Mouse (Mus musculus): ENCODE measurements at regions not wholly inside any gene's neighbourhood (a gene's known extent, or its start where the extent isn't known, plus 50 kb on each side); places are given as distances from the start of the nearest gene placed in this dataset.
"Not testable (repeated sequence)": the region's sequence is repeated elsewhere in the genome, so short reads cannot be mapped to it uniquely, and the experiment has no call there.

- DNase-seq (ENCODE audit: low read depth, low spot score) = no peak
Measured at GRCm38 (mm10) chr2:166516261-166516660, 197.4 kb downstream of the Prex1 start.

GRCm38 (mm10) chr2:166514664-166515063, 199.0 kb downstream of the Prex1 start:
- no peak for DNase-seq (ENCODE audit: low read depth, low spot score)

GRCm38 (mm10) chr2:166512488-166512887, 201.1 kb downstream of the Prex1 start:
- DNase-seq (ENCODE audit: low read depth, low spot score) = peak; percentile 67

GRCm38 (mm10) chr2:166511477-166511876, 202.2 kb downstream of the Prex1 start:
- not testable (repeated sequence) for DNase-seq (ENCODE audit: low read depth, low spot score)

DNA sequence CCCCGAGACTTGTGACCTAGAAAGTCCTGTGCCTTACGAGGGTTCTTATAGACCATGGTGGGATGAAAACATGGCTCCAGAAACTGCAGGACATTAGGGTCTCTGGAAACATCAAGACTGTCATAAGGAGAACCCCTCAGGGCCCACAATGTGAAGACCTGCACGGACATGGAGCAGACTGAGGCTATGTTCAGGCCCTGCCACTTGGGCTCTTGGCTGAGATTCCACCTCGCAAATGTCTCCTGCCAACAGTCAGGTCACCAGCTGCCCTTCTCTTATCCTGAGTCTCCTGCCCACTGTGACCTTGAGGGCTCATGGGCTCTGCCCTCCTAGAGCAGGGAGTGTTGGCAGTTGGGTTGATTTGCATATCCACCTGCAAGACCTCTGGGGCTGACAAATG, 202.9 kb downstream of the Prex1 start:
- DNase-seq (ENCODE audit: low read depth, low spot score) = peak; percentile 22

DNA sequence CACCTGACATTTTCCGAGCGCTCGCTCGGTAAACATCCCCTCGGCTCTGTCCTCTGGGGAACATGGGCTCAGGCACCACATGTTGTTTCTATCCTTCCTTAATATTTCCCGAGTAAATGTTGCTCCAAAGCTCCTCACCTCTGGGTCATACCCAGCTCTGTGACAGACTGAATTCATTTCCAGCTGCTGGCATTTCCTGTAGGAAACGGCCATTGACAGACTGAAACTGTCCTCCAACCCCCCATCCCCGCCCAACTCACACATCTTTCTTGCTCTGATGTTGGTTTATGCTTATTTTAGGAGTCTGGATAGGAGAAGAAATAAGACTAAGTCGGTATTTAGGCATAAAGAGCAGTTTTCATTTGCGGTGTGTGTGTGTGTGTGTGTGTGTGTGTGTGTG, 204.0 kb downstream of the Prex1 start:
- no peak for DNase-seq (ENCODE audit: low read depth, low spot score)

DNA sequence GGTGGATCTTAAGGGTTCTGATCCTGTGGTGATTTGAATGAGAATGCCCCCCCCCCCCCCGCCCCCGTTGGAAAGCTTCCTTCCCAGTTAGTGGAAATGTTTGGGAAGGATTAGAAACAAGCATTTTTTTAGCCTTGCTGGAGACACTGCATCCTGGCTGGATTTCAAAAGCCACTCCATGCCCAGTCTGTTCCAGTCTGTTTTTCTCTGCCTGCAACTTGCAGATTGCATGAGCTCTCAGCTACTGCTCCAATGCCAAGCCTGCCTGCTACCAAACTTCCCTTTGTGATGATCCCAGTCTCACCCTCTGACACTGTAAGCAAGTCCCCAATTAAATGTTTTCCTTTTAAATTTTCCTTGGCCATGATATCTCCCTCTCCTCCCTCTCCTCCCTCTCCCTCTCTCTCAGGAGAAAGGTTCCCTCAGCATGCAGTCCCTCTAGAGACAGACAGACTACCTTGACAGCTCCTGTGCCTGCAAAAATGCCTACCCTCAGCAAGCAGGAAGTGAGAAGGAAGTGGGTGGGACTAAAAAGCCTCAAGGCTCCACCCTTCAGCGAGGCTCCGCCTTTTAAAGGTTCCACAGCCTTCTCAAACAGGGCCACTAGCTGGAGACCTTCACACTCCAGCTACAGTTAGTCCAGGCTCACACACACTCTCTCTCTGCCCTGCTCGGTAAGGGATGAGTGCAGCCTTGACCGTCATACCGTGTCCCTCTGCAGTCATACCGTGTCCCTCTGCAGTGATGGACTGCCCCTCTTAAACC, 204.8 kb downstream of the Prex1 start:
- peak; percentile 17 for DNase-seq (ENCODE audit: low read depth, low spot score)

GRCm38 (mm10) chr2:166505309-166505708, 208.3 kb downstream of the Prex1 start:
- DNase-seq (ENCODE audit: low read depth, low spot score) = no peak

DNA sequence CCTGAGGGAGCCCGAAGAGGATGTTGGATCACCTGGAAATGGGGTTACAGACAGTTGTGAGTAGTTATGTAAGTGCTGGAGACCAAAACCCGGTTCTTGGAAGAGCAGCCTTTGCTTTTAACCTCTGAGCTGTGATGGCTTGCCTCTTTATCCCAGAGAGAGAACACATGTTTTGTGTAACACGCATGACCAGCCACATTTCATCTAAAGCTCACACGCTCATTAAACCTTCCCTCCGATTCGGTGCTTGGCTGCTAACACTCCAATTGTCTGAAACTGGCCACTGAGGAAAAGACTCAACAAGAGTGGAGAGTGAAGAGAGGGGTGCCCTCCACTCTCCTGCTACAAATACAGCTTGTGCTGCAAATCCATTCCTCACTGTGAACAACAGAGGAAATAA, 210.0 kb downstream of the Prex1 start:
- DNase-seq (ENCODE audit: low read depth, low spot score) = no peak

GRCm38 (mm10) chr2:166492895-166493294, 220.7 kb downstream of the Prex1 start:
- DNase-seq (ENCODE audit: low read depth, low spot score) = no peak

GRCm38 (mm10) chr2:166492421-166492820, 221.2 kb downstream of the Prex1 start:
- DNase-seq (ENCODE audit: low read depth, low spot score) = no peak

- no peak for DNase-seq (ENCODE audit: low read depth, low spot score)
Measured at GRCm38 (mm10) chr2:166491861-166492260, 221.8 kb downstream of the Prex1 start.

DNA sequence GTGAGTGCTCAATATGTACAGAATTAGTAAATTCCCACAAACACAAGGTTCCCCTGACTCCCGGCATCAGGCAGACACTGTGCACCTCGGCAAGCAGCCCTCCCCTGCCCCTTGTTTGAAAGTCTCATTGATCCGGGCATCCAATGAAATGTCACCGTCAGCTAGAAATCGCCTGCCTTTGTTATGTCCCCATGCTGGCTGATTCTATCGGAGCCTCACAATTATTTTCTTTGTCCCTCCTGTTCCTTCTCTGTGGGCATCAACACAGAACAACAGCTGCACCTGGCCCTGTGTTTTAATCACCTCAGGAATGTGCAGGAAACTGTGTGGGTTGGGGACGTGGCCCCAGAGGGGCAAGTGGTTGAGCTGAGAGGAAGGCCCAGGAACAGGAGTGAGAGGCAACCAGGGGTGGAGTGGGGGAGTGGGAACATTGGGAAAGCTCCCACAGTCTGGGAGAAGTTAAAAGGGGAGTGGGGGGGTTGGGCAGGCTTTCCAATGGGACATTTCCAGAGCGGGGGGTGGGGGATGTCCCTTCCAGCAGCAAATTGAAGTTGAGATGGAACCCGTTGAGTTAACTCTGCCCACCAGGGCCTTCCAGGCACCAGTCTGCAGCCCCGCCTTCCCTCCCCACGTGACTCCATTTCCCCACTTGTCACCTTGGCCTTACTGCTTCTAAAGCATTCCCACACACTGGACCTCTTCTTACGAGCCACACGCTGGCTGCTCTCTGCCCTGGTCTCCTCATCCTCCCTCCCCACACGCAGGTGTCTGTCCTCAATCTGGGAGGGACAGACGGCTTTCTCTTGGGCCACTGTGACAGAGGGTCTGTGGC, 224.4 kb downstream of the Prex1 start:
- no peak for DNase-seq (ENCODE audit: low read depth, low spot score)

- DNase-seq (ENCODE audit: low read depth, low spot score) = peak; percentile 65
Measured at GRCm38 (mm10) chr2:166487688-166488087, 225.9 kb downstream of the Prex1 start.

- no peak for DNase-seq (ENCODE audit: low read depth, low spot score)
Measured at GRCm38 (mm10) chr2:166485788-166486187, 227.8 kb downstream of the Prex1 start.

DNA sequence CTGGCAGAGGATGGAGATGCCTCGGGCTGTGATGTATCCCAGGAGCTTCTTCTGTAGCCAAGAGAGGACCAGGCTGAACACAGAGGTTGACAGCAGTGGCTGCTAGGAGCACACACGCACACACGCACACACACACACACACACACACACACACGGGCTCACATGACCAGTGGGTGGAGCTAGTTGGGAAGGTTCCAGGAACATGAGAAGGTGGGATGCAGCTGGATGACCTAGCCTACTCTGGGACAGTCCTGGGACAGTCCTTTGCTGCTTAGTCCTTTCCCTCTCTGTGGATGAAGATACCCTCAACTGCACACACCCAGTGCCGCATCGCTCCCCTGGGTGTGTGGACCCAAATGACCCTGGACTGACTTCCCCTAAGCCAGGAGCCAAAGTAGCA, 228.3 kb downstream of the Prex1 start:
- no peak for DNase-seq (ENCODE audit: low read depth, low spot score)

DNA sequence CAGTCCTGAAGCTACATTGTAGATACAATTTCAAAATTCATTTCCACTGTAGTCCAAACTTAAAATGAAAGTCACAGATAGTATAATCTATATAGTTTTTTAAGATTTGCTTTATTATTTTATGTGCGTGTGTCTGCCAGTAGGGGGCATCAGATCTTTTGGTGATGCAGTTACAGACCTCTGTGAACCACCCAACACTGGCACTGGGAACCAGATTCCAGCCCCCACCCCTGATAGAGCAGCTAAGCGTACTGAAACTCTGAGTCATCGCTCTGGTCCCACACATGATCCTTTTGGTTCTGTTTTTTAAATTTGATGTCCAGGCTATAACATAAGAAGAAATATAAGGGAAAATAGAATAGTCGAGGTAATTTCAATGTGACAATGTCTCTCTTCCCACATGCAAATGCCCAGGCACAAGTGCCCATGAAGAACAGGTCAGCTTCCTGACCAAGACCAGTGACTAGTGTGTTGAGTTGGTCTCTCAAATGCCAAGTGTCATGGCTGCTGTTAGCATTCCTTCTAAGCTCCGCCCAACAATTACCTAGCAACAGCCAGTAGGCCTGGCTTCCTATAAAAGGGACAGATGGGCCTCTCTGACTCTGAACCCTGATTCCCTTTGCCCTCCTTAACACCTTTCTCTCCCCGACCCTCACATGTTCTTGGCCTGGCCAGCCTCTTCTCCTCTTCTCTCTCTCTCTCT, 229.9 kb downstream of the Prex1 start:
- peak; percentile 36 for DNase-seq (ENCODE audit: low read depth, low spot score)

GRCm38 (mm10) chr2:166482720-166483616, 230.7 kb downstream of the Prex1 start:
- no peak for DNase-seq (ENCODE audit: low read depth, low spot score)

DNA sequence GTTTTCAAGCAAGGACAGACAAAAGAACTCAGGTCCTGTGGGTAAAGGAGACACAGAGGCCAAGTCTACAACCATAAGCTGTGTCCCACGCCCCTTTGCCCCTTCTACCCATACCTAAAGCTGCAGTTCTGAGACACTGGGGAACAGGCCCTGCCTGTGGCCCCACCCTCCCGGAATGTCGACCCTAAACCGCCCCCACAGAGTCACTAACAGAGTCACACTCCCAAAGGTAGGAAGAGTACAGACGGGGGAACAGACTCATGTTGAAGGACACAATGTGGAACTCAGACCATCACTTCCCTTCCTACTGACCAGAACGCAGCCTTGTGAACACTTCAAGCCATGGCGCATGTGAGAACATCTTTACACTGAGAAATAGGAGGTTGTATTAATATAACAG, 231.9 kb downstream of the Prex1 start:
- no peak for DNase-seq (ENCODE audit: low read depth, low spot score)

- no peak for DNase-seq (ENCODE audit: low read depth, low spot score)
Measured at GRCm38 (mm10) chr2:166481362-166481761, 232.3 kb downstream of the Prex1 start.

DNA sequence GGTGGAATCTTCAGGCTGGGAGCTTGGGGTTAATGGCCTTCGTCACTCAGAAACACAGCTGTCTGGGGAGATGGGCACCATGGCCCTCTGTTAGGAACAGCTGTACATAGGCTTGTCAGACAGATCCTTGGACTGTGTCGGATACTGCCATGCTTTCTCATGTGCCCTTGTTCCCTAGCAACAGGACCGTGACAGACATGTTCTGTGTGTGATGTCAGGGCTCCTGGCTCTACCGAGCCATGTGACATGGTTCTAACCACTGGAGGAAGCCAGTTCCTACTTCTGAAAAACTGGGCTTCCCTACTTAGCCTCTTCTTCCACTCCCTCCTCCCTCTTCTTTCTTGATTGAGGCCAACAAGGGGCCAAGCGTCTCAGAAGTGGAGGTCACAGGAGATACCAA, 232.7 kb downstream of the Prex1 start:
- DNase-seq (ENCODE audit: low read depth, low spot score) = no peak
